Mouse (Mus musculus) limb, embryonic 11.5 days (tissue): ENCODE results near the gene Ap1g2. TPM values are rescaled to one million over a fixed set of nuclear protein-coding genes. Genes with fewer than 3 reads are reported as not detected.

Experiments used
- ATAC-seq: fragments of 200-750 bp; cut with Nextera tagmentation; 2 replicates; pipeline ENCODE4 v1.8.0; 2017; ENCODE audit warnings: low read depth; ENCODE audit not compliant: insufficient number of reproducible peaks, low FRiP score, low TSS enrichment
- DNase-seq: peaks from one replicate; pipeline ENCODE4 v3.0.0-alpha.2; 2015; ENCODE audit warnings: low spot score
- H3K27ac ChIP-seq: fragments of 300-500 bp; sonication (generic); replicated peaks from 2 replicates; pipeline ENCODE4 v1.5.1; 2014; ENCODE audit warnings: low read depth, mild to moderate bottlenecking, low read length
- H3K27me3 ChIP-seq: fragments of 300-500 bp; sonication (generic); 2 replicates; pipeline ENCODE4 v1.6.1; 2014; ENCODE audit warnings: mild to moderate bottlenecking, low read length, mixed read lengths; ENCODE audit not compliant: control insufficient read depth, insufficient read depth
- H3K36me3 ChIP-seq: fragments of 300-500 bp; sonication (generic); 2 replicates; pipeline ENCODE4 v1.6.1; 2014; ENCODE audit warnings: mild to moderate bottlenecking, low read length, moderate library complexity, mixed read lengths; ENCODE audit not compliant: control insufficient read depth, insufficient read depth
- H3K4me1 ChIP-seq: fragments of 300-500 bp; sonication (generic); 2 replicates; pipeline ENCODE4 v1.6.1; 2014; ENCODE audit warnings: low read length, mixed read lengths; ENCODE audit not compliant: control insufficient read depth, insufficient read depth
- H3K4me2 ChIP-seq: fragments of 300-500 bp; sonication (generic); 2 replicates; pipeline ENCODE4 v1.6.1; 2014; ENCODE audit warnings: low read depth, mild to moderate bottlenecking, moderate library complexity; ENCODE audit not compliant: severe bottlenecking
- H3K4me3 ChIP-seq: fragments of 300-500 bp; sonication (generic); 2 replicates; pipeline ENCODE4 v1.5.1; 2014; ENCODE audit warnings: low read depth, low read length
- H3K9ac ChIP-seq: fragments of 300-500 bp; sonication (generic); 2 replicates; pipeline ENCODE4 v1.6.1; 2014; ENCODE audit warnings: mild to moderate bottlenecking, low read length
- H3K9me3 ChIP-seq: fragments of 300-500 bp; sonication (generic); 2 replicates; pipeline ENCODE4 v1.6.1; 2016; ENCODE audit warnings: low read length; ENCODE audit not compliant: control insufficient read depth
- WGBS: fragments of 180-500 bp; shearing (Covaris S2); extraction: QIAGEN DNeasy Blood & Tissue Kit; methylation state at CpG from one replicate; pipeline ENCODE4 v1.1.7; 2014; 5-methylcytosine and 5-hydroxymethylcytosine counted together
- polyA plus RNA-seq: library from polyadenylated mRNA; unstranded; fragments of >200 nt; fragmentation: Nextera tagmentation; extraction: Ambion mirVana; gene quantifications from 2 replicates; pipeline ENCODE4 v1.2.1, GENCODE M21; 2014

Ap1g2 gene
- polyA plus RNA-seq, 1 experiment from 2014 or later: 9.9 TPM

DNA sequence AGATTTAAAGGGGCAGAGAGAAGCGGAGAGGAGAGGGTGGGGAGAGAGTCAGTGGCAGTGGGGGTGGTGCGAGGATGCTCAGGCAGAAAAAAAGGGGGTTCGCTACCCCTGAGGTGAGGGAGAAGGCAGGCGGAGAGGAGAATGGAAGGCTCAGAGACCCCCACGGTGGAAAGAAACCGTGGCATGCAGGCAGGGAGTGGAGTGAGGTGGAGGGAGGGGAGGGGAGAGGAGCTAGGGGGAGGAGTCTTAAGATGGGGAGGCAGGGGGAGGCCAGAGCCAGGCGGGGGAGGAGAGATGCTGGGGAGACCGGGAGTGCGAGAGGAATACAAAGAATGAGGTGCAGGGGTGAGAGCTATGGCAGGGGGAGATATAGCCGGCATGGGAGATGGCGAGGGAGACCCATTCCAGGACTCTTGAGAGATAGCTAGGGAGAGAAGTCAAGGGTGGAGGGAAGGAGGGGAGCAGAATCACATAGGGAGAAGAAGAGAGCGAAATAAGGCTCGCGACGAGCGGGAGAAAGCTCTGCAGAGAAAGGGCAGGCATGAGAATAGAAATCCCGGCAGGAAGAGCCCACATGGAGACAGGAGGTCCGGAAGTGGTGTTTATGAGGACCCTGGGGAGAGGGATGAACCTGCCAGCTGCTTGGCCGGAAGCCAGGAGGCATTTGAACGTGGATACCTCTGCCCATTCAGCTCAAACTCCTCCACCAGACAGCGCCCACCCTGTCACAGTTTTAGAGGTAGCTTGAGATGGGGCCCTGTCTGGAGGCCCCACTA lies 10.2 kb upstream of the Ap1g2 start, which contains the start of gene Jph4:
Jph4 (minus strand) TSS at position 511 of the 776 bp plus-strand sequence.
- Histone ChIP-seq H3K4me3 (no peak within 1 kb of the TSS), H3K9ac (no peak within 1 kb of the TSS), H3K4me1 (no peaks in the 10 kb centered on the region), H3K4me2 (peak within 1 kb of the TSS; percentile 83; the same call in 1 of the 2 replicates), H3K9me3 (no peaks in the 10 kb centered on the region), H3K36me3 (no peaks in the 10 kb centered on the region), H3K27ac (no peak within 1 kb of the TSS), H3K27me3 (peaks cover 49% of the 10 kb centered on the region)
- no peak for DNase-seq
- no peak for ATAC-seq
- WGBS: 4% methylated on average over 21 of the region's 21 CpGs

GRCm38 (mm10) chr14:55115846-55116245 lies 9.5 kb upstream of the Ap1g2 start:
- peaks cover 50% of the 10 kb centered on the region for H3K27me3 ChIP-seq
- H3K4me2 ChIP-seq: peak overlapping the region; percentile 83; the same call in 1 of the 2 replicates
- H3K27ac ChIP-seq: no peak overlapping the region
- H3K9me3 ChIP-seq: no peaks in the 10 kb centered on the region
- H3K36me3 ChIP-seq: no peaks in the 10 kb centered on the region
- ATAC-seq: no peak
- peak overlapping the region; percentile 60; the same call in 1 of the 2 replicates for H3K4me3 ChIP-seq
- DNase-seq: no peak
- no peaks in the 10 kb centered on the region for H3K4me1 ChIP-seq
- WGBS: 2% methylated on average over 8 of the region's 8 CpGs
- no peak overlapping the region for H3K9ac ChIP-seq

DNA sequence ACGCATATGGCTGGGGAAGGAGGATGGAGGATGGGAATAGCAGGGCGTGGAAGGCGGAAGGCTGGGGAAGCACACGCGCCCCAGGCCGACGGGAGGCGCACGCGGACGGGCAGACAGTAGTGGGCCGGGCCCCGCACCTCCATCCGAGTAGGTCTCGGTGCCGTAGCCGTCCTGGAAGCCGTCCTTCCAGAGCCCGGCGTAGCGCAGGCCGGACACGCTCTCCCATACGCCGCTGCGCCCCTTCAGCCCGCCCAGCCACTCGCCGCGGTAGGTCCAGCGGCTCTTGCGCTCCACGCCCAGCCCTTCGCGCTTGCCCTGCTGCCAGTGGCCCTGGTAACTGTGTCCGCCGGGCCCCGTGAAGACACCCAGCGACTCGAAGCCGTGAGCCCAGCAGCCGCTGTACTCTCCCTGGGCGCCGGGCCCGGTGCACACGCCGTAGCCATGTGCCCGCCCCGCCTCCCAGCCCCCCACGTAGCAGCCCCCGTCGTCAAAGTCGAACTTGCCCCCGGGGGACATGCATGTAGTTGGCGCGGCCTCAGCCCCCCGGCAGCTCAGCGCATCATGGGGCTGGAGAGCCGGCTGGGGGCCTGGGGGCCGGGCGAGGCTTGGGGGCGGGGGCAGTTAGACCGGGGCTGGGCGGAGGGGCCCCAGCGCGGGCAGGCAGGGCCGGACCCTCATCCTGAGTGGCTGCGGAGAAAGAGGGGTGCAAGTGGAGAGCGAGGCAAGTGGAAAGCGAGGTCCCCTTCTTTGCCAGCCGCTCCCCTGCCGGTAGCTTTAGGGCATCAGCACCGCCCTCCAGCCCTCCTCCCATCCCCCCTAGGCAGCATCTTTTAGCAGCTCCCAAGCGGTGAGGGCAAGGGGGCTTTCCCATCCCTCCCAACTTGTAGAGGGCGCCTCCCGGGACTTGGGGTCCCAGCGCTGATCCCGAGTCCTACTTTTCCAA lies 8.6 kb upstream of the Ap1g2 start:
- H3K27me3 ChIP-seq: peaks cover 57% of the 10 kb centered on the region

GRCm38 (mm10) chr14:55113975-55114645 lies 7.7 kb upstream of the Ap1g2 start:
- Histone ChIP-seq H3K36me3 (no peaks in the 10 kb centered on the region), H3K9me3 (no peaks in the 10 kb centered on the region), H3K9ac (no peak overlapping the region), H3K4me2 (no peak overlapping the region; the same call in 1 of the 2 replicates), H3K27me3 (peaks cover 65% of the 10 kb centered on the region), H3K4me1 (peaks cover 4% of the 10 kb centered on the region), H3K27ac (no peak overlapping the region), H3K4me3 (peak overlapping the region; percentile 60; the same call in 1 of the 2 replicates)
- ATAC-seq: no peak
- 11% methylated on average over 26 of the region's 26 CpGs for WGBS
- no peak for DNase-seq

More for the DNA sequence above, 8.6 kb upstream of the Ap1g2 start:
- peak overlapping the region; percentile 60 for H3K4me3 ChIP-seq
- no peaks in the 10 kb centered on the region for H3K9me3 ChIP-seq
- no peak overlapping the region for H3K27ac ChIP-seq
- DNase-seq (peak; percentile 65), ATAC-seq (peak; percentile 19; the same call in 1 of the 2 replicates)
- H3K4me2 ChIP-seq: peak overlapping the region; percentile 83
- no peaks in the 10 kb centered on the region for H3K36me3 ChIP-seq
- no peaks in the 10 kb centered on the region for H3K4me1 ChIP-seq
- WGBS: under 1% methylated on average over 63 of the region's 78 CpGs
- H3K9ac ChIP-seq: peak overlapping the region; percentile 52

DNA sequence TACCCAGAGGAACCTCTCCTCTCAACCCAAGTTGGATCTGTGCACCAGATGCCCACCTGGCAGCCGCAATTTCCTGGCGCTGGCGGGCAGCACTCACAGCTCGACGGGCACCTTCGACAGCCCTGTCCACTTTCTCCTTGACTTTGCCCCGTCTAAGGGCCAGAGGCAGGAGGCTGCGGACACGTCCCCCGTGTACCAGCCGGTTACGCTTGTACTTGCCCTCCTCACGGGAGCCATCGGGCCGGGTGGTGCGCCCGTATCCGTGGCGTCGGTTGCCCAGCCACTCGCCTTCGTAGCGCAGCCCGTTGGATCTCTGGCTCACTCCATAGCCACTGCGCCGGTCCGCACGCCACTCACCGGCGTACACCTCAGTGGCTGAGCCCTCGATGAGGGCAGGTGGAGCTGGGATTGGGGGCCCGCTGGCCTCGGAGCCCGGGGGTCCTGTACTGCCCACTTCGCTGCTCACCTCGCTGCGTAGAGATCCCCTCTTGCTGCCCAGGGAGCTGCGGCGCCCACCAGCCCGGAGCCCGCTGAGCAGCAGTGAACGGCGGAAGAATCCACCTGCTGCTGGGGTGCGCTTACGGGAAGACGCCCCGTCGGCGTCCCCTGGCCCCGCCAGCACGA lies 7.1 kb upstream of the Ap1g2 start:
- Histone ChIP-seq H3K27ac (no peak overlapping the region), H3K36me3 (no peaks in the 10 kb centered on the region), H3K9ac (no peak overlapping the region), H3K4me1 (peaks cover 10% of the 10 kb centered on the region), H3K9me3 (no peaks in the 10 kb centered on the region), H3K27me3 (peaks cover 66% of the 10 kb centered on the region), H3K4me3 (no peak overlapping the region), H3K4me2 (no peak overlapping the region)
- no peak for ATAC-seq
- WGBS: 75% methylated on average over 45 of the region's 51 CpGs
- DNase-seq: no peak

GRCm38 (mm10) chr14:55111720-55112119 lies 5.3 kb upstream of the Ap1g2 start:
- WGBS: 73% methylated on average over 2 of the region's 2 CpGs
- no peaks in the 10 kb centered on the region for H3K36me3 ChIP-seq
- H3K4me3 ChIP-seq: no peak overlapping the region
- DNase-seq: no peak
- H3K27ac ChIP-seq: no peak overlapping the region
- ATAC-seq: no peak
- no peak overlapping the region for H3K4me2 ChIP-seq
- no peak overlapping the region for H3K9ac ChIP-seq
- peaks cover 12% of the 10 kb centered on the region for H3K4me1 ChIP-seq
- peaks cover 52% of the 10 kb centered on the region for H3K27me3 ChIP-seq
- H3K9me3 ChIP-seq: no peaks in the 10 kb centered on the region

- WGBS: 36% methylated on average over 9 of the region's 9 CpGs
- H3K4me3 ChIP-seq: no peak overlapping the region
- no peak overlapping the region for H3K4me2 ChIP-seq
- H3K27ac ChIP-seq: no peak overlapping the region
- ATAC-seq (no peak), DNase-seq (no peak)
- peaks cover 16% of the 10 kb centered on the region for H3K4me1 ChIP-seq
- no peak overlapping the region for H3K9ac ChIP-seq
- H3K36me3 ChIP-seq: no peaks in the 10 kb centered on the region
- no peaks in the 10 kb centered on the region for H3K9me3 ChIP-seq
- peaks cover 40% of the 10 kb centered on the region for H3K27me3 ChIP-seq
These were observed 3.7 kb upstream of the Ap1g2 start for GRCm38 (mm10) chr14:55110076-55110475.
